Mouse (Mus musculus): ENCODE results near the gene Slc20a1.

DNA sequence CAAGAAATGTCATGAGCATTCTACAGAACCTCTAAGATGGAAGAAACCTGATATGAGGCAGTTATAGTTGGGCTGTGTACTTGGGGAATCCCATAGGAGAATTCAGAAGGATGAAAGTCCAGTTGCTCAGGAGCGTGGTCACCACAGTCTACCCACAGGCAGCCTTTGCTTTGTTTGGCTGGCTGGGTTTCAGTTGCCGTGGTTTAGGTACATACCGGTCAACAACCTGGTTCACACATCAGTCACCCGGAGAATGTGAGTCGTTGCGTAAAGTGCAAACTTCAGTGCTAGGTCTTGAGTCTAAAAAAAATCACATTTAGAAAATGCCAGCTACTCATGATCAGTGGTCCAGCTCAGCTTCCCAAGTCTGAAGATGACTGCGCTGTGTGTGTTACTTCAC lies 14.0 kb downstream of the Slc20a1 start:
- TF ChIP-seq CTCF (IDR thresholded peaks at IDR 0.05; ENCODE audit: low read depth): no peak
- TF ChIP-seq EP300 (optimal IDR thresholded peaks at IDR 0.05): no peak
